Mouse (Mus musculus): ENCODE results near the gene Cd209d. TPM values are rescaled to one million over a fixed set of nuclear protein-coding genes. Genes with fewer than 3 reads are reported as not detected.

The Cd209d gene
- polyA plus RNA-seq (2014; fragmentation: Illumina TruSeq; extraction: RNeasy Lipid Tissue Mini Kit (QIAGEN cat#74804); ENCODE audit: low read depth, low replicate concordance) = not detected

GRCm38 (mm10) chr8:3878455-3878854 lies at the start of gene Cd209d:
Cd209d (minus strand) TSS chr8:3878555.

GRCm38 (mm10) chr8:3926744-3927143 lies 48.4 kb upstream of the Cd209d start, which contains the start of gene Cd209b:
Cd209b (minus strand) TSS chr8:3926844.

GRCm38 (mm10) chr8:3854209-3854608 lies 24.1 kb downstream of the Cd209d start, which contains the start of gene Cd209e:
Cd209e (minus strand) TSS chr8:3854309.

Other genes with a start within 250 kb of the Cd209d start
- 20.9 TPM for gene Stxbp2, start 247.6 kb downstream of the Cd209d start, polyA plus RNA-seq (2014; fragmentation: Illumina TruSeq; extraction: RNeasy Lipid Tissue Mini Kit (QIAGEN cat#74804); ENCODE audit: low read depth, low replicate concordance)
- gene Retn, start 222.8 kb downstream of the Cd209d start, polyA plus RNA-seq (2014; fragmentation: Illumina TruSeq; extraction: RNeasy Lipid Tissue Mini Kit (QIAGEN cat#74804); ENCODE audit: low read depth, low replicate concordance) = 1.1 TPM
- gene Mcemp1, start 212.8 kb downstream of the Cd209d start, polyA plus RNA-seq (2014; fragmentation: Illumina TruSeq; extraction: RNeasy Lipid Tissue Mini Kit (QIAGEN cat#74804); ENCODE audit: low read depth, low replicate concordance) = not detected
- not detected for gene Fcor, start 206.2 kb downstream of the Cd209d start, polyA plus RNA-seq (2014; fragmentation: Illumina TruSeq; extraction: RNeasy Lipid Tissue Mini Kit (QIAGEN cat#74804); ENCODE audit: low read depth, low replicate concordance)
- 3.2 TPM for gene Trappc5, start 202.3 kb downstream of the Cd209d start, polyA plus RNA-seq (2014; fragmentation: Illumina TruSeq; extraction: RNeasy Lipid Tissue Mini Kit (QIAGEN cat#74804); ENCODE audit: low read depth, low replicate concordance)
- 0.27 TPM for gene Fcer2a, start 184.4 kb downstream of the Cd209d start, polyA plus RNA-seq (2014; fragmentation: Illumina TruSeq; extraction: RNeasy Lipid Tissue Mini Kit (QIAGEN cat#74804); ENCODE audit: low read depth, low replicate concordance)
- gene Clec4g, start 157.9 kb downstream of the Cd209d start, polyA plus RNA-seq (2014; fragmentation: Illumina TruSeq; extraction: RNeasy Lipid Tissue Mini Kit (QIAGEN cat#74804); ENCODE audit: low read depth, low replicate concordance) = 10.7 TPM
- gene Cd209a, start 129.6 kb downstream of the Cd209d start, polyA plus RNA-seq (2014; fragmentation: Illumina TruSeq; extraction: RNeasy Lipid Tissue Mini Kit (QIAGEN cat#74804); ENCODE audit: low read depth, low replicate concordance) = 0.18 TPM
- gene Cd209e, start 24.2 kb downstream of the Cd209d start, polyA plus RNA-seq (2014; fragmentation: Illumina TruSeq; extraction: RNeasy Lipid Tissue Mini Kit (QIAGEN cat#74804); ENCODE audit: low read depth, low replicate concordance) = not detected
- gene Cd209b, start 48.3 kb upstream of the Cd209d start, polyA plus RNA-seq (2014; fragmentation: Illumina TruSeq; extraction: RNeasy Lipid Tissue Mini Kit (QIAGEN cat#74804); ENCODE audit: low read depth, low replicate concordance) = not detected
- 0.90 TPM for gene Cd209c, start 76.2 kb upstream of the Cd209d start, polyA plus RNA-seq (2014; fragmentation: Illumina TruSeq; extraction: RNeasy Lipid Tissue Mini Kit (QIAGEN cat#74804); ENCODE audit: low read depth, low replicate concordance)
- gene Cd209f, start 227.3 kb upstream of the Cd209d start, polyA plus RNA-seq (2014; fragmentation: Illumina TruSeq; extraction: RNeasy Lipid Tissue Mini Kit (QIAGEN cat#74804); ENCODE audit: low read depth, low replicate concordance) = 0.57 TPM